8 mouse cellular contexts compared by ENCODE assay signal in the genomic region with DNA sequence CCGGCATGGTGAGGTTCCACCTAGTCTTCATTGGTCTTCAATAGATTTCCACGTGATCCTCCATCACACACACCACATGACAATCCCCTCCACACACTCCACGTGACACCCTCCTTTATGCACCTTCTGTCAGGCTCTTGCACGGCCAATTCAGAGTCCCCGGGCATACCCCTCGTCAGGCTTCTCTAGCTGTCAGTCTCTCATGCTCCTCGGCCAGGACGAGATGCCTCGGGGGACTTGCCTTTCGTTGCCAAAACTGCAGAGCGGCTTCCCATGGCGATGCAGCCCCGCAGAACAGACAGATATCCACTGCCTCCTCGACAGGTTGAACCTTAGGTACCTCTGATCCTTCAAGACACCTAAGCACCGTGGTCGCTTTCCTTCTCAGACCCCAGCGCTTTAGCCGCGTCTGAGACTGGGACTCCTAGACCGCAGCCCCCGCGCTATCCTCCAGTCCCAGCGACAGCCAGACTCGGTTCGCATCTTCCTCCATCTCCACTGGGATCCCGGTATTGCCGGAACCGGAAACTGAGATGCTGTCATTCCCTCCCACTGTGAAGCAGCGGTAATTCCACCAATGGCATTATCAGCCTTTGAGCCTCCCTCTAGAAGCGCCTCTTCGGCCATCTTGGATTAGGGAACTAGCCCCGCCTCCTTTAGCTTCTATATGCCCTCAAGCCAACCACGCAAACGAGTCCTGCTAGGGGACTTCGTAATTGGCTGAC. TPM values are rescaled to one million over a fixed set of nuclear protein-coding genes. Genes with fewer than 3 reads are reported as not detected.
A peak's percentile ranks its signal among the peaks of the same experiment; 100 is the strongest.
DNase-seq lines count a peak whose midpoint lies in the region; ATAC-seq lines count a peak whose summit lies in the region.

A gene (minus strand): TSS at position 535 of the 725 bp plus-strand sequence.

- WGBS in heart, embryonic 14.5 days = under 1% methylated on average over 35 of the region's 35 CpGs
- WGBS in liver, embryonic 13.5 days (ENCODE audit: insufficient replicate concordance) = under 1% methylated on average over 35 of the region's 35 CpGs
- WGBS in stomach, embryonic 16.5 days = 1% methylated on average over 35 of the region's 35 CpGs

- peak; percentile 100 for ATAC-seq in CD4-positive, CD25-positive, alpha-beta regulatory T cell, adult 4 months
- peak; percentile 98 for ATAC-seq in heart, embryonic 14.5 days (ENCODE audit: insufficient number of reproducible peaks, insufficient read depth, low FRiP score, low read depth)
- peak; percentile 96 for ATAC-seq in liver, embryonic 13.5 days (ENCODE audit: low read depth)
- ATAC-seq in stomach, embryonic 16.5 days (ENCODE audit: insufficient read depth, low FRiP score) = peak; percentile 97

- H3K36me3 ChIP-seq in heart, embryonic 14.5 days (ENCODE audit: control insufficient read depth, insufficient read depth, low read length) = peaks cover 16% of the 10 kb centered on the region
- H3K36me3 ChIP-seq in liver, embryonic 13.5 days = peaks cover 18% of the 10 kb centered on the region
- H3K36me3 ChIP-seq in stomach, embryonic 16.5 days (ENCODE audit: control insufficient read depth, insufficient read depth, low read length) = peaks cover 13% of the 10 kb centered on the region; the same call in 1 of the 2 replicates

- peak within 1 kb of the TSS; percentile 85 to 87 for H3K4me3 ChIP-seq in heart, embryonic 14.5 days (ENCODE audit: control insufficient read depth in 1 of 2, insufficient read depth in 1 of 2, low read depth in 1 of 2, low read length in 2 of 2)
- peak within 1 kb of the TSS; percentile 81 for H3K4me3 ChIP-seq in liver, embryonic 13.5 days (replicated peaks)
- H3K4me3 ChIP-seq in stomach, embryonic 16.5 days (replicated peaks; ENCODE audit: low read length) = peak within 1 kb of the TSS; percentile 89

- H3K9me3 ChIP-seq in heart, embryonic 14.5 days (ENCODE audit: control insufficient read depth, low read length) = no peaks in the 10 kb centered on the region
- H3K9me3 ChIP-seq in liver, embryonic 13.5 days (replicated peaks) = no peaks in the 10 kb centered on the region
- H3K9me3 ChIP-seq in stomach, embryonic 16.5 days (replicated peaks; ENCODE audit: control insufficient read depth, low read length) = no peaks in the 10 kb centered on the region

- H3K27ac ChIP-seq in heart, embryonic 14.5 days (replicated peaks in 1 of 2; ENCODE audit: control insufficient read depth in 1 of 2, insufficient read depth in 1 of 2, low read depth in 2 of 2, low read length in 2 of 2) = peak within 1 kb of the TSS in 1 of 2 experiments; percentile 53; a peak in 1 of 4 replicates
- H3K27ac ChIP-seq in liver, embryonic 13.5 days = peak within 1 kb of the TSS; percentile 77
- peak within 1 kb of the TSS; percentile 64 for H3K27ac ChIP-seq in stomach, embryonic 16.5 days (ENCODE audit: low read length)

- peak within 1 kb of the TSS; percentile 97 for H3K4me2 ChIP-seq in heart, embryonic 14.5 days (ENCODE audit: low read length)
- H3K4me2 ChIP-seq in liver, embryonic 13.5 days = peak within 1 kb of the TSS; percentile 88
- peak within 1 kb of the TSS; percentile 99 for H3K4me2 ChIP-seq in stomach, embryonic 16.5 days (ENCODE audit: low read depth, low read length)

- no peaks in the 10 kb centered on the region for H3K27me3 ChIP-seq in heart, embryonic 14.5 days (ENCODE audit: control insufficient read depth, insufficient read depth, low read length)
- no peaks in the 10 kb centered on the region for H3K27me3 ChIP-seq in liver, embryonic 13.5 days
- H3K27me3 ChIP-seq in stomach, embryonic 16.5 days (ENCODE audit: control insufficient read depth, insufficient read depth, low read length) = no peaks in the 10 kb centered on the region

- peak; percentile 99 for DNase-seq in c-Kit-negative CD71-positive TER-119-positive erythroid progenitor cells, embryonic 14.5 days (ENCODE audit: low read depth, low spot score)
- peak; percentile 99 for DNase-seq in fibroblast of lung, adult 2 months (ENCODE audit: low read depth)
- DNase-seq in kidney, postnatal 14 days = peak; percentile 97
- DNase-seq in liver, embryonic 13.5 days = peak; percentile 96
- DNase-seq in neural tube, embryonic 10.5 days (ENCODE audit: extremely low spot score, low spot score) = peak; percentile 85

- H3K9ac ChIP-seq in heart, embryonic 14.5 days (ENCODE audit: low read length) = peak within 1 kb of the TSS; percentile 86
- peak within 1 kb of the TSS; percentile 79 for H3K9ac ChIP-seq in liver, embryonic 13.5 days
- peak within 1 kb of the TSS; percentile 79 for H3K9ac ChIP-seq in stomach, embryonic 16.5 days (ENCODE audit: low read length)

- peaks cover 4 to 11% of the 10 kb centered on the region in 2 experiments for H3K4me1 ChIP-seq in heart, embryonic 14.5 days (ENCODE audit: control insufficient read depth in 2 of 2, insufficient read depth in 2 of 2, low read length in 2 of 2)
- H3K4me1 ChIP-seq in liver, embryonic 13.5 days (replicated peaks) = peaks cover 55% of the 10 kb centered on the region
- peaks cover 33% of the 10 kb centered on the region for H3K4me1 ChIP-seq in stomach, embryonic 16.5 days (ENCODE audit: control insufficient read depth, insufficient read depth, low read length)

RNA-seq across cellular contexts. Expression of the gene that starts here (rescaled TPM):
- polyA plus RNA-seq in CD4-positive, CD25-positive, alpha-beta regulatory T cell, adult 4 months (2017; shearing (Covaris generic)) = 10 to 100 TPM; 17.5 to 18.5 TPM
- polyA plus RNA-seq in heart, embryonic 14.5 days (2014; fragmentation: Nextera tagmentation; extraction: Ambion mirVana) = 12.3 and 14.3 TPM in 2 replicates
- polyA plus RNA-seq in liver, embryonic 13.5 days (2015; fragmentation: Nextera tagmentation; extraction: Ambion mirVana) = 10.4 and 13.2 TPM in 2 replicates
- polyA plus RNA-seq in stomach, embryonic 16.5 days (2015; fragmentation: Nextera tagmentation; extraction: Ambion mirVana) = 18.0 and 20.0 TPM in 2 replicates
